Mouse (Mus musculus) liver, postnatal 0 days (tissue): ENCODE results near the gene Pdia5.

Source experiments
- CTCF ChIP-seq: sonication (generic); IDR thresholded peaks from 2 replicates; pipeline ENCODE4 v1.5.1; 2016; ENCODE audit warnings: antibody characterized with exemption, low read depth
- EP300 ChIP-seq: IDR thresholded peaks from 2 replicates; pipeline ENCODE4 v1.6.1; 2016; ENCODE audit warnings: antibody characterized with exemption, low read depth, mild to moderate bottlenecking

- TF ChIP-seq CTCF = no peak
- TF ChIP-seq EP300 = no peak
Measured at GRCm38 (mm10) chr16:35472569-35473275, 18.0 kb downstream of the Pdia5 start.
